Mouse (Mus musculus) hindbrain, embryonic 15.5 days (tissue): ENCODE data around the gene Cmip. TPM values are rescaled to one million over a fixed set of nuclear protein-coding genes. Genes with fewer than 3 reads are reported as not detected.

Experiments
- ATAC-seq: fragments of 200-750 bp; cut with Nextera tagmentation; 2 replicates; pipeline ENCODE4 v1.8.0; 2017; ENCODE audit warnings: low read depth, moderate number of reproducible peaks, moderate TSS enrichment; ENCODE audit not compliant: low FRiP score
- H3K27ac ChIP-seq: fragments of 300-500 bp; sonication (generic); replicated peaks from 2 replicates; pipeline ENCODE4 v1.5.1; 2015; ENCODE audit warnings: mild to moderate bottlenecking, inconsistent platforms
- H3K27me3 ChIP-seq: fragments of 300-500 bp; sonication (generic); 2 replicates; pipeline ENCODE4 v1.6.1; 2015; ENCODE audit warnings: control low read depth, inconsistent platforms
- H3K36me3 ChIP-seq: fragments of 300-500 bp; sonication (generic); 2 replicates; pipeline ENCODE4 v1.6.1; 2015; ENCODE audit warnings: control low read depth, inconsistent platforms
- H3K4me1 ChIP-seq: fragments of 300-500 bp; sonication (generic); replicated peaks from 2 replicates; pipeline ENCODE4 v1.6.1; 2015; ENCODE audit warnings: control low read depth, inconsistent platforms
- H3K4me2 ChIP-seq: fragments of 300-500 bp; sonication (generic); 2 replicates; pipeline ENCODE4 v1.6.1; 2015; ENCODE audit warnings: moderate library complexity, mild to moderate bottlenecking, inconsistent platforms
- H3K4me3 ChIP-seq: fragments of 300-500 bp; sonication (generic); 2 replicates; pipeline ENCODE4 v1.5.1; 2015; ENCODE audit warnings: mild to moderate bottlenecking, inconsistent platforms
- H3K9ac ChIP-seq: fragments of 300-500 bp; sonication (generic); 2 replicates; pipeline ENCODE4 v1.6.1; 2015; ENCODE audit warnings: inconsistent platforms
- H3K9me3 ChIP-seq: fragments of 300-500 bp; sonication (generic); 2 replicates; pipeline ENCODE4 v1.6.1; 2016; ENCODE audit warnings: control low read depth, inconsistent platforms
- WGBS: fragments of 180-500 bp; shearing (Covaris S2); methylation state at CpG from one replicate; pipeline ENCODE4 v1.1.7; 2015; 5-methylcytosine and 5-hydroxymethylcytosine counted together
- polyA plus RNA-seq: library from polyadenylated mRNA; unstranded; fragments of >200 nt; fragmentation: Nextera tagmentation; extraction: Ambion mirVana; gene quantifications from 2 replicates; pipeline ENCODE4 v1.2.1, GENCODE M21; 2015

Gene Cmip
- polyA plus RNA-seq, 1 experiment from 2014 or later: 203 TPM

- Histone ChIP-seq H3K27me3 (no peaks in the 10 kb centered on the region), H3K4me2 (no peak overlapping the region), H3K4me3 (no peak overlapping the region), H3K4me1 (peaks cover 44% of the 10 kb centered on the region), H3K9ac (no peak overlapping the region), H3K36me3 (no peaks in the 10 kb centered on the region), H3K27ac (0 out of 2 replicates have a peak overlapping the region, but pooled peaks have one; percentile 1), H3K9me3 (no peaks in the 10 kb centered on the region)
- 56% methylated on average over 8 of the region's 10 CpGs for WGBS
- peak; percentile 31; the same call in 1 of the 2 replicates for ATAC-seq
Observed at GRCm38 (mm10) chr8:117379131-117379530, 122.3 kb downstream of the Cmip start.

DNA sequence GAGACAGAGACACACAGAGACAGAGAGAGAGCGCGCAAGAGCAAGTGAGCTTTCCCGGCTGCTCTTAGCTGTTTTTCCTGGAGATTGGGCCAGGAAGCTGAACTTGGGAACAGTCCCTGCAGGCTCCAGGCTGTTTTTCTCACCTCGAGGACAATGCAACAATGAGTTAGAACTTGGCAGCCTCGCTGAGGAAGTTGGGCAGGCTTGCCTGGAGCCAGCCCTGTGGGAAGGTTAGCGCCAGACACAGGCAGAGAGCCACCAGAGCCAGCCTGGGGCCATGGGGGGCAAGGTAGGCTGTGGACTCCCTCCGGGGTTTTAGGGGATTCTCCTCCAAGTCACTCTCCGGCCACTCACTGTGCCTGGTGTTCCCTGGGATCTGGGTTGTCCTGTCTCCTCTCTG lies 123.9 kb downstream of the Cmip start:
- WGBS: 61% methylated on average over 8 of the region's 8 CpGs
- ATAC-seq: no peak
- Histone ChIP-seq H3K4me3 (no peak overlapping the region), H3K27ac (0 out of 2 replicates have a peak overlapping the region, but pooled peaks have one; percentile 49), H3K27me3 (no peaks in the 10 kb centered on the region), H3K9me3 (no peaks in the 10 kb centered on the region), H3K4me1 (peaks cover 41% of the 10 kb centered on the region), H3K36me3 (no peaks in the 10 kb centered on the region), H3K9ac (no peak overlapping the region), H3K4me2 (no peak overlapping the region)

DNA sequence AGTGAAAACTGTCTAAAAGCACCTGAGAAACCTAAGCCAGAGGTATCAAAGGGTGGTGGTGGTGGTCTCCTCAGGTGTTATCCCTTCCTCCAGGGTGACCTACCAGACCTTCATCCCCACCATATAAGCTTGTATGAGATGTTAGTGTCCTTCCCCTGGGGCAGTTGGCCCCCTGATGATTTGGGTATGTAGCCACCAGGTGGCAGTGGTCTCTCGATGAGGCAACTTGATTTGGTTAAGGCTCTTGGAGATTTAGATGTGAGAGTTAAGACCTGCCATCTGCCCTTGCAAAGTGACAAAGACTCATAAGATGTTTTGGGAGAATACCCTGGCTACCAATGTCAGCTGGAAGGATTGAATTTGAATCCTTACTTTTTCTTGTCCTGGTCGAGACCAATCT lies 129.3 kb downstream of the Cmip start:
- Histone ChIP-seq H3K36me3 (no peaks in the 10 kb centered on the region), H3K4me1 (peaks cover 18% of the 10 kb centered on the region), H3K27ac (no peak overlapping the region), H3K9ac (no peak overlapping the region), H3K4me2 (no peak overlapping the region), H3K9me3 (no peaks in the 10 kb centered on the region), H3K27me3 (no peaks in the 10 kb centered on the region), H3K4me3 (no peak overlapping the region)
- 66% methylated on average over 2 of the region's 2 CpGs for WGBS
- ATAC-seq: no peak

- no peak overlapping the region for H3K27ac ChIP-seq
- peaks cover 20% of the 10 kb centered on the region; the same call in 1 of the 2 replicates for H3K4me1 ChIP-seq
- H3K27me3 ChIP-seq: no peaks in the 10 kb centered on the region
- no peak overlapping the region for H3K9ac ChIP-seq
- H3K9me3 ChIP-seq: no peaks in the 10 kb centered on the region
- H3K36me3 ChIP-seq: no peaks in the 10 kb centered on the region
- H3K4me2 ChIP-seq: no peak overlapping the region
- 62% methylated on average over 10 of the region's 10 CpGs for WGBS
- no peak for ATAC-seq
- no peak overlapping the region for H3K4me3 ChIP-seq
Observed at GRCm38 (mm10) chr8:117387642-117388041, 130.8 kb downstream of the Cmip start.

DNA sequence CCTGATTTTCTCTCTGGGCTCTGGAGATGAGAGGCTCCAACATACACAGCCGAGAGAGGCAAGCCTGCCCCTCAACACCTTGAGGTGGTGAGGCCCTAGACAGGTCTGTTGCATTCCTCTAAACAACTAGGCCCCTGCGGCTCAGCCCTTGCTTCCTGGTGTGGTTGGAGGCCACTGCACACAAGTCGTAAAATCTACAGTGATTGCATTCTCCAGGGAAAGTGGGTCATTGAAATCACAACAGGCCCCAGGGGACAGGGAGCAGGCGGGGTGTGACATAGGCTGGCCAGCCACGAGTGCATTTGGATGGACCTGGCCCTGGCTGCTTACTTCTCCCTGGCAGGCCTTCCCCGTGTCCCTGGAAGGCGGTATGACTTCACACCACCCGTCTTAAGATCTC lies 131.5 kb downstream of the Cmip start:
- Histone ChIP-seq H3K36me3 (no peaks in the 10 kb centered on the region), H3K27me3 (no peaks in the 10 kb centered on the region), H3K4me1 (peaks cover 20% of the 10 kb centered on the region; the same call in 1 of the 2 replicates), H3K9me3 (no peaks in the 10 kb centered on the region), H3K4me2 (no peak overlapping the region), H3K4me3 (no peak overlapping the region), H3K27ac (no peak overlapping the region), H3K9ac (no peak overlapping the region)
- WGBS: 69% methylated on average over 8 of the region's 8 CpGs
- ATAC-seq: no peak

- Histone ChIP-seq H3K9me3 (no peaks in the 10 kb centered on the region), H3K9ac (no peak overlapping the region), H3K4me3 (no peak overlapping the region), H3K27me3 (no peaks in the 10 kb centered on the region), H3K4me1 (peaks cover 31% of the 10 kb centered on the region), H3K27ac (no peak overlapping the region), H3K4me2 (no peak overlapping the region), H3K36me3 (no peaks in the 10 kb centered on the region)
- ATAC-seq: no peak
- WGBS: 50% methylated on average over 6 of the region's 6 CpGs
Observed at GRCm38 (mm10) chr8:117393853-117394252, 137.0 kb downstream of the Cmip start.

- ATAC-seq: no peak
- WGBS: 67% methylated on average over 7 of the region's 7 CpGs
- H3K4me3 ChIP-seq: no peak overlapping the region
- H3K9ac ChIP-seq: no peak overlapping the region
- H3K27me3 ChIP-seq: no peaks in the 10 kb centered on the region
- H3K36me3 ChIP-seq: no peaks in the 10 kb centered on the region
- no peak overlapping the region for H3K4me2 ChIP-seq
- H3K27ac ChIP-seq: no peak overlapping the region
- peaks cover 42% of the 10 kb centered on the region for H3K4me1 ChIP-seq
- H3K9me3 ChIP-seq: no peaks in the 10 kb centered on the region
Observed at GRCm38 (mm10) chr8:117395055-117395454, 138.2 kb downstream of the Cmip start.

DNA sequence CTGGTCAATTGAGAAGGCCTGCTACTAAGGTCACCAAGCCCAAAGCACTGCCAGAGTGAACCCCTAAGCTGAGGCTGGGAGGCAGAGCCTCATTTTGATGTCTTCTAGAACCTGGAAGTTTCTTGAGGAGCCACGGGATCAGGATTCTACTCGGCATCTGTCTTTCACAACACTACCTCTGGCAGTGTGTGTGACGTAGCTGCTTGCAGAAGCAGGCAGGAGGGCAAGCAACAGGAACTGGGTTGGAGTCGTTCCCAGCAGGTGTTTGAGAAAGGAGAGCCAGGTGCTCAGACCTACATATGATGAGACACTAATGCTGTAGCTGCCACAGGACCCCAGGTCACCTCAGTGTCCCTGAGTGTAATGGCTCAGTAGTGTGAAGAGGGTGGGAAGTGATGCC lies 140.0 kb downstream of the Cmip start:
- Histone ChIP-seq H3K27me3 (no peaks in the 10 kb centered on the region), H3K4me1 (peaks cover 39% of the 10 kb centered on the region), H3K4me2 (no peak overlapping the region), H3K27ac (no peak overlapping the region), H3K36me3 (no peaks in the 10 kb centered on the region), H3K4me3 (no peak overlapping the region), H3K9ac (no peak overlapping the region), H3K9me3 (no peaks in the 10 kb centered on the region)
- no peak for ATAC-seq
- WGBS: 97% methylated on average over 4 of the region's 4 CpGs

DNA sequence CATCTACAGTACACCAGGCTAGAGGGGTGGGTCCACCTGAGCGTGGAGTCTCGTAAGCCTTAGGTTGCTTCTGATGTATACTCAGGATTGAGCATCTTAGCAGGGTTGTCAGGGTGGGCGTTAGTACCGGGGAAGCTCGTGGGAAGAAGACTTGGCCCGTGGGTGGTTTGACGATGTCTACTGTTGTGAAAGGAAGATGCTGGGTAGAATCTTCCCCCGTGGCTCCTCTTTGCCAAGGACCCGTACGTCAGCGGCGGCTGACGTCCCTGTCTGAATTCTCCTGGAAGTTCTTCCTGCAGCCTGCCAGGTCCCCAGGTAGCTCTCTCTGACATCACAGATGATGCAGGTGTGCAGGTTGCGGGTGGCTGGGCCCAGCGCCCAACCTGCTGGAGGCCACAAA lies 140.9 kb downstream of the Cmip start:
- Histone ChIP-seq H3K4me1 (peaks cover 45% of the 10 kb centered on the region), H3K4me3 (no peak overlapping the region), H3K9ac (no peak overlapping the region), H3K4me2 (no peak overlapping the region), H3K27ac (no peak overlapping the region), H3K9me3 (no peaks in the 10 kb centered on the region), H3K36me3 (no peaks in the 10 kb centered on the region), H3K27me3 (no peaks in the 10 kb centered on the region)
- ATAC-seq: no peak
- WGBS: 90% methylated on average over 15 of the region's 15 CpGs

GRCm38 (mm10) chr8:117399229-117399628 lies 142.4 kb downstream of the Cmip start:
- H3K4me2 ChIP-seq: no peak overlapping the region
- H3K9ac ChIP-seq: no peak overlapping the region
- peak overlapping the region; percentile 45 for H3K27ac ChIP-seq
- H3K27me3 ChIP-seq: no peaks in the 10 kb centered on the region
- H3K4me3 ChIP-seq: no peak overlapping the region
- H3K9me3 ChIP-seq: no peaks in the 10 kb centered on the region
- WGBS: 60% methylated on average over 8 of the region's 8 CpGs
- ATAC-seq: peak; percentile 23
- H3K36me3 ChIP-seq: no peaks in the 10 kb centered on the region
- H3K4me1 ChIP-seq: peaks cover 54% of the 10 kb centered on the region

- Histone ChIP-seq H3K4me3 (no peak overlapping the region), H3K9ac (no peak overlapping the region), H3K9me3 (no peaks in the 10 kb centered on the region), H3K27me3 (no peaks in the 10 kb centered on the region), H3K36me3 (no peaks in the 10 kb centered on the region), H3K27ac (0 out of 2 replicates have a peak overlapping the region, but pooled peaks have one; percentile 3), H3K4me1 (peaks cover 54% of the 10 kb centered on the region), H3K4me2 (no peak overlapping the region)
- WGBS: 78% methylated on average over 6 of the region's 6 CpGs
- ATAC-seq: no peak
Observed at GRCm38 (mm10) chr8:117400820-117401219, 144.0 kb downstream of the Cmip start.

GRCm38 (mm10) chr8:117401880-117402279 lies 145.0 kb downstream of the Cmip start:
- no peak overlapping the region for H3K9ac ChIP-seq
- H3K4me2 ChIP-seq: no peak overlapping the region
- H3K4me1 ChIP-seq: peaks cover 54% of the 10 kb centered on the region
- ATAC-seq: no peak
- no peak overlapping the region for H3K27ac ChIP-seq
- no peaks in the 10 kb centered on the region for H3K9me3 ChIP-seq
- H3K27me3 ChIP-seq: no peaks in the 10 kb centered on the region
- H3K4me3 ChIP-seq: no peak overlapping the region
- no peaks in the 10 kb centered on the region for H3K36me3 ChIP-seq
- 52% methylated on average over 14 of the region's 14 CpGs for WGBS
